In genomic region chr7:73704305-73704704, GRCm38 (mm10) we compare ENCODE assay signal across 21 mouse cellular contexts. TPM values are rescaled to one million over a fixed set of nuclear protein-coding genes. Genes with fewer than 3 reads are reported as not detected.
A peak's percentile ranks its signal among the peaks of the same experiment; 100 is the strongest.
DNase-seq lines count a peak whose midpoint lies in the region; ATAC-seq and TF ChIP-seq lines count a peak whose summit lies in the region.
"Had no signal": no experiment of that assay in that cellular context is flagged by ENCODE, and none has a peak within 500 bp of the region (broad histone marks: within the 10 kb centered on the region; RNA-seq: fewer than 3 reads in every experiment).

No protein-coding gene starts in this region.

- no peaks in the 10 kb centered on the region for H3K27me3 ChIP-seq in liver, embryonic 11.5 days (replicated peaks; ENCODE audit: control insufficient read depth, insufficient read depth, low read length)
- H3K27me3 ChIP-seq in forebrain, postnatal 0 days (ENCODE audit: insufficient read depth, low read length): no peaks in the 10 kb centered on the region
- H3K27me3 ChIP-seq: embryonic facial prominence, embryonic 12.5 days; forebrain, embryonic 13.5 days; forebrain, embryonic 15.5 days had no signal

- H3K36me3 ChIP-seq in liver, embryonic 11.5 days (ENCODE audit: control insufficient read depth, insufficient read depth, low read length): no peaks in the 10 kb centered on the region
- no peaks in the 10 kb centered on the region for H3K36me3 ChIP-seq in forebrain, postnatal 0 days (ENCODE audit: insufficient read depth)
- H3K36me3 ChIP-seq: embryonic facial prominence, embryonic 10.5 days; embryonic facial prominence, embryonic 12.5 days; forebrain, embryonic 15.5 days had no signal

- peak; percentile 32 for DNase-seq in CD4-positive helper T cell, adult 2 months (ENCODE audit: low read depth, low spot score)
- peak; percentile 11 for DNase-seq in induced T-regulatory cell, adult 2 months (ENCODE audit: low read depth)
- peak; percentile 41 for DNase-seq in naive thymus-derived CD4-positive, alpha-beta T cell, adult 2 months (ENCODE audit: low read depth)
- no peak for DNase-seq in liver, embryonic 11.5 days (ENCODE audit: low spot score)
- DNase-seq in left cerebral cortex, adult 9 months (ENCODE audit: low spot score in 2 of 2): no peak
- DNase-seq in forebrain, postnatal 0 days: no peak
- DNase-seq: adrenal gland, adult 8-10 months; adrenal gland, postnatal 14 days; adrenal gland, postnatal 36 days; B cell, adult 2 months; cerebellum, adult 11-12 months; cerebellum, adult 2 months; cerebellum, adult 9-10 months; cerebellum, postnatal 10 days; cerebellum, postnatal 25 days had no signal

- ATAC-seq in CD4-positive, CD25-positive, alpha-beta regulatory T cell, adult 4 months: peak; percentile 78
- no peak for ATAC-seq in liver, embryonic 11.5 days (replicated peaks; ENCODE audit: low FRiP score)
- ATAC-seq in forebrain, postnatal 0 days: no peak
- ATAC-seq: activated CD4-positive, CD25-positive, alpha-beta regulatory T cell, adult 4 months; forebrain, embryonic 13.5 days; forebrain, embryonic 15.5 days had no signal

- no peak for TF ChIP-seq CTCF in forebrain, postnatal 0 days (IDR thresholded peaks at IDR 0.05; ENCODE audit: low read depth)

- H3K4me3 ChIP-seq in liver, embryonic 11.5 days (ENCODE audit: low read depth, low read length): no peak overlapping the region
- no peak overlapping the region for H3K4me3 ChIP-seq in forebrain, postnatal 0 days (ENCODE audit: low read depth, low read length)
- H3K4me3 ChIP-seq: embryonic facial prominence, embryonic 10.5 days; embryonic facial prominence, embryonic 12.5 days; forebrain, embryonic 13.5 days; forebrain, embryonic 15.5 days had no signal

- no peak overlapping the region for H3K9ac ChIP-seq in liver, embryonic 11.5 days (ENCODE audit: low read depth, low read length)
- H3K9ac ChIP-seq in forebrain, postnatal 0 days: no peak overlapping the region
- H3K9ac ChIP-seq: embryonic facial prominence, embryonic 12.5 days; forebrain, embryonic 13.5 days; forebrain, embryonic 15.5 days had no signal

- no peak overlapping the region for H3K4me2 ChIP-seq in liver, embryonic 11.5 days
- H3K4me2 ChIP-seq in forebrain, postnatal 0 days (ENCODE audit: low read depth): no peak overlapping the region
- H3K4me2 ChIP-seq: embryonic facial prominence, embryonic 12.5 days; forebrain, embryonic 13.5 days; forebrain, embryonic 15.5 days had no signal

- no peak overlapping the region for H3K27ac ChIP-seq in liver, embryonic 11.5 days (ENCODE audit: low read depth, low read length)
- H3K27ac ChIP-seq in forebrain, postnatal 0 days (ENCODE audit: low read depth, low read length): no peak overlapping the region
- H3K27ac ChIP-seq: embryonic facial prominence, embryonic 10.5 days; embryonic facial prominence, embryonic 12.5 days; forebrain, embryonic 13.5 days; forebrain, embryonic 15.5 days had no signal

- no peaks in the 10 kb centered on the region for H3K9me3 ChIP-seq in liver, embryonic 11.5 days (ENCODE audit: control insufficient read depth, low read length)
- no peaks in the 10 kb centered on the region for H3K9me3 ChIP-seq in forebrain, postnatal 0 days (ENCODE audit: low read length)
- H3K9me3 ChIP-seq: embryonic facial prominence, embryonic 10.5 days; embryonic facial prominence, embryonic 12.5 days; forebrain, embryonic 13.5 days; forebrain, embryonic 15.5 days had no signal

- H3K4me1 ChIP-seq in liver, embryonic 11.5 days (replicated peaks; ENCODE audit: control insufficient read depth, insufficient read depth, low read length): no peaks in the 10 kb centered on the region
- no peaks in the 10 kb centered on the region for H3K4me1 ChIP-seq in forebrain, postnatal 0 days (ENCODE audit: insufficient read depth)
- H3K4me1 ChIP-seq: embryonic facial prominence, embryonic 10.5 days; embryonic facial prominence, embryonic 12.5 days; forebrain, embryonic 13.5 days; forebrain, embryonic 15.5 days had no signal

RNA-seq across cellular contexts. Expression of gene Fam174b, which starts 35.8 kb away (rescaled TPM):
- under 1 TPM; 0.94 to 0.95 TPM for polyA plus RNA-seq in CD4-positive, CD25-positive, alpha-beta regulatory T cell, adult 4 months (2017; shearing (Covaris generic))
- 13.8 and 17.1 TPM in 2 replicates for polyA plus RNA-seq in liver, embryonic 11.5 days (2014; fragmentation: Nextera tagmentation; extraction: Ambion mirVana)
- total RNA-seq in forebrain, postnatal 0 days (2014; rRNA removed): 44.9 and 49.1 TPM in 2 replicates
- polyA plus RNA-seq in forebrain, postnatal 0 days (2015; fragmentation: Nextera tagmentation; extraction: Ambion mirVana): 30.7 and 35.6 TPM in 2 replicates

Comparison
In these comparisons a context has a peak if more than half of its experiments do, and no peak if none do; other contexts are left out.
1. DNase-seq: peak in CD4-positive helper T cell, adult 2 months (single experiment), induced T-regulatory cell, adult 2 months (single experiment) and naive thymus-derived CD4-positive, alpha-beta T cell, adult 2 months (single experiment); none in liver, embryonic 11.5 days (single experiment), left cerebral cortex, adult 9 months (0 of 2) and forebrain, postnatal 0 days (single experiment).